Mouse (Mus musculus): ENCODE results near the gene Nmt2.

Gene Nmt2

GRCm38 (mm10) chr2:3327351-3327750, 43.3 kb downstream of the Nmt2 start:
- peak; percentile 63 for DNase-seq

GRCm38 (mm10) chr2:3331071-3331703, 47.2 kb downstream of the Nmt2 start:
- peak; percentile 39 for DNase-seq

- DNase-seq, result no peak
These were observed 48.0 kb downstream of the Nmt2 start for GRCm38 (mm10) chr2:3332056-3332455.

- peak; percentile 99 for DNase-seq
These were observed 48.7 kb downstream of the Nmt2 start, which contains the start of gene Rpp38 for GRCm38 (mm10) chr2:3332484-3333242. Gene Rpp38, minus strand, starts transcription at chr2:3332643.

- peak; percentile 38 for DNase-seq
These were observed 49.7 kb downstream of the Nmt2 start for GRCm38 (mm10) chr2:3333761-3334160.

- DNase-seq, result peak; percentile 66
These were observed 51.7 kb downstream of the Nmt2 start, which contains the start of gene Acbd7 for GRCm38 (mm10) chr2:3335611-3336301. Gene Acbd7, plus strand, starts transcription at chr2:3336168.

- no peak for DNase-seq
These were observed 64.4 kb downstream of the Nmt2 start for GRCm38 (mm10) chr2:3348422-3348821.

- no peak for DNase-seq
These were observed 64.9 kb downstream of the Nmt2 start for GRCm38 (mm10) chr2:3348919-3349318.

- no peak for DNase-seq
These were observed 69.1 kb downstream of the Nmt2 start for GRCm38 (mm10) chr2:3353160-3353559.

- no peak for DNase-seq
These were observed 71.8 kb downstream of the Nmt2 start for GRCm38 (mm10) chr2:3355793-3356192.

- no peak for DNase-seq
These were observed 72.3 kb downstream of the Nmt2 start for GRCm38 (mm10) chr2:3356311-3356710.

GRCm38 (mm10) chr2:3357887-3358286, 73.9 kb downstream of the Nmt2 start:
- no peak for DNase-seq

- DNase-seq, result no peak
These were observed 77.1 kb downstream of the Nmt2 start for GRCm38 (mm10) chr2:3361067-3361466.

- DNase-seq, result no peak
These were observed 81.1 kb downstream of the Nmt2 start for GRCm38 (mm10) chr2:3365127-3365526.
